Mouse (Mus musculus) hindbrain, embryonic 11.5 days (tissue): ENCODE data around the gene Cxcl17. TPM values are rescaled to one million over a fixed set of nuclear protein-coding genes. Genes with fewer than 3 reads are reported as not detected.

Experiments used
- ATAC-seq: fragments of 200-750 bp; cut with Nextera tagmentation; 2 replicates; pipeline ENCODE4 v1.8.0; 2017; ENCODE audit warnings: mild to moderate bottlenecking, moderate TSS enrichment, moderate library complexity; ENCODE audit not compliant: low FRiP score
- DNase-seq: peaks from one replicate; pipeline ENCODE4 v3.0.0-alpha.2; 2015; ENCODE audit warnings: low spot score
- H3K27ac ChIP-seq: fragments of 300-500 bp; sonication (generic); 2 replicates; pipeline ENCODE4 v1.5.1; 2014; ENCODE audit warnings: mild to moderate bottlenecking, low read depth, low read length
- H3K27me3 ChIP-seq: fragments of 300-500 bp; sonication (generic); 2 replicates; pipeline ENCODE4 v1.6.1; 2014; ENCODE audit warnings: mild to moderate bottlenecking, low read length, moderate library complexity, mixed read lengths; ENCODE audit not compliant: control insufficient read depth, insufficient read depth
- H3K36me3 ChIP-seq: fragments of 300-500 bp; sonication (generic); 2 replicates; pipeline ENCODE4 v1.6.1; 2014; ENCODE audit warnings: mild to moderate bottlenecking, low read length, moderate library complexity, mixed read lengths; ENCODE audit not compliant: control insufficient read depth, insufficient read depth
- H3K4me1 ChIP-seq: fragments of 300-500 bp; sonication (generic); replicated peaks from 2 replicates; pipeline ENCODE4 v1.6.1; 2014; ENCODE audit warnings: low read length, mixed read lengths; ENCODE audit not compliant: control insufficient read depth, insufficient read depth
- H3K4me2 ChIP-seq: fragments of 300-500 bp; sonication (generic); replicated peaks from 2 replicates; pipeline ENCODE4 v1.6.1; 2014; ENCODE audit warnings: mild to moderate bottlenecking, low read depth, low read length
- H3K4me3 ChIP-seq: fragments of 300-500 bp; sonication (generic); 2 replicates; pipeline ENCODE4 v1.5.1; 2014; ENCODE audit warnings: low read depth, low read length
- H3K9ac ChIP-seq: fragments of 300-500 bp; sonication (generic); 2 replicates; pipeline ENCODE4 v1.6.1; 2014; ENCODE audit warnings: low read depth, low read length
- H3K9me3 ChIP-seq: fragments of 300-500 bp; sonication (generic); 2 replicates; pipeline ENCODE4 v1.6.1; 2016; ENCODE audit warnings: low read length; ENCODE audit not compliant: control insufficient read depth
- WGBS: fragments of 180-500 bp; shearing (Covaris S2); extraction: QIAGEN DNeasy Blood & Tissue Kit; methylation state at CpG from one replicate; pipeline ENCODE4 v1.1.7; 2014; 5-methylcytosine and 5-hydroxymethylcytosine counted together
- polyA plus RNA-seq: library from polyadenylated mRNA; unstranded; fragments of >200 nt; fragmentation: Nextera tagmentation; extraction: Ambion mirVana; gene quantifications from 2 replicates; pipeline ENCODE4 v1.2.1, GENCODE M21; 2014

Cxcl17 gene
- polyA plus RNA-seq, 1 experiment from 2014 or later = not detected

GRCm38 (mm10) chr7:25381284-25381680 is 31.4 kb downstream of the Cxcl17 start:
- H3K27ac ChIP-seq = no peak overlapping the region
- no peak for ATAC-seq
- H3K4me2 ChIP-seq = no peak overlapping the region
- no peak overlapping the region for H3K9ac ChIP-seq
- H3K36me3 ChIP-seq = no peaks in the 10 kb centered on the region
- no peaks in the 10 kb centered on the region; the same call in 1 of the 2 replicates for H3K4me1 ChIP-seq
- no peak for DNase-seq
- 49% methylated on average over 3 of the region's 3 CpGs for whole genome bisulfite sequencing
- H3K4me3 ChIP-seq = no peak overlapping the region
- H3K27me3 ChIP-seq = peaks cover 2% of the 10 kb centered on the region; the same call in 1 of the 2 replicates
- H3K9me3 ChIP-seq = no peaks in the 10 kb centered on the region

GRCm38 (mm10) chr7:25380392-25381283 is 32.0 kb downstream of the Cxcl17 start:
- ATAC-seq = no peak
- WGBS = 63% methylated on average over 18 of the region's 18 CpGs
- no peaks in the 10 kb centered on the region; the same call in 1 of the 2 replicates for H3K4me1 ChIP-seq
- H3K27ac ChIP-seq = no peak overlapping the region
- H3K9ac ChIP-seq = no peak overlapping the region
- DNase-seq = no peak
- 0 out of 2 replicates have a peak overlapping the region, but pooled peaks have one; percentile 78 for H3K4me2 ChIP-seq
- H3K36me3 ChIP-seq = no peaks in the 10 kb centered on the region
- H3K4me3 ChIP-seq = no peak overlapping the region
- H3K27me3 ChIP-seq = peaks cover 2% of the 10 kb centered on the region; the same call in 1 of the 2 replicates
- no peaks in the 10 kb centered on the region for H3K9me3 ChIP-seq

- DNase-seq = peak; percentile 78
- no peaks in the 10 kb centered on the region for H3K36me3 ChIP-seq
- no peak overlapping the region for H3K27ac ChIP-seq
- H3K27me3 ChIP-seq = peaks cover 2% of the 10 kb centered on the region; the same call in 1 of the 2 replicates
- no peaks in the 10 kb centered on the region; the same call in 1 of the 2 replicates for H3K4me1 ChIP-seq
- H3K4me3 ChIP-seq = peak overlapping the region; percentile 35
- H3K9ac ChIP-seq = peak overlapping the region; percentile 45; the same call in 1 of the 2 replicates
- ATAC-seq = peak; percentile 58
- H3K9me3 ChIP-seq = no peaks in the 10 kb centered on the region
- H3K4me2 ChIP-seq = peak overlapping the region; percentile 78
- WGBS = 2% methylated on average over 30 of the region's 42 CpGs
Measured at GRCm38 (mm10) chr7:25379551-25380351, 32.9 kb downstream of the Cxcl17 start.

- Histone ChIP-seq H3K27ac (no peak overlapping the region), H3K36me3 (no peaks in the 10 kb centered on the region), H3K4me1 (no peaks in the 10 kb centered on the region; the same call in 1 of the 2 replicates), H3K4me3 (no peak overlapping the region), H3K9me3 (no peaks in the 10 kb centered on the region), H3K27me3 (peaks cover 2% of the 10 kb centered on the region; the same call in 1 of the 2 replicates), H3K9ac (no peak overlapping the region), H3K4me2 (no peak overlapping the region)
- ATAC-seq (no peak), DNase-seq (no peak)
- 86% methylated on average over 13 of the region's 13 CpGs for WGBS
Measured at GRCm38 (mm10) chr7:25378181-25379100, 34.2 kb downstream of the Cxcl17 start.

GRCm38 (mm10) chr7:25377100-25377700 is 35.5 kb downstream of the Cxcl17 start:
- H3K9ac ChIP-seq = no peak overlapping the region
- ATAC-seq = no peak
- H3K27me3 ChIP-seq = peaks cover 2% of the 10 kb centered on the region; the same call in 1 of the 2 replicates
- no peaks in the 10 kb centered on the region; the same call in 1 of the 2 replicates for H3K4me1 ChIP-seq
- no peak overlapping the region for H3K4me2 ChIP-seq
- WGBS = 49% methylated on average over 8 of the region's 8 CpGs
- no peak for DNase-seq
- H3K27ac ChIP-seq = no peak overlapping the region
- H3K4me3 ChIP-seq = peak overlapping the region; percentile 23
- no peaks in the 10 kb centered on the region for H3K36me3 ChIP-seq
- no peaks in the 10 kb centered on the region for H3K9me3 ChIP-seq

DNA sequence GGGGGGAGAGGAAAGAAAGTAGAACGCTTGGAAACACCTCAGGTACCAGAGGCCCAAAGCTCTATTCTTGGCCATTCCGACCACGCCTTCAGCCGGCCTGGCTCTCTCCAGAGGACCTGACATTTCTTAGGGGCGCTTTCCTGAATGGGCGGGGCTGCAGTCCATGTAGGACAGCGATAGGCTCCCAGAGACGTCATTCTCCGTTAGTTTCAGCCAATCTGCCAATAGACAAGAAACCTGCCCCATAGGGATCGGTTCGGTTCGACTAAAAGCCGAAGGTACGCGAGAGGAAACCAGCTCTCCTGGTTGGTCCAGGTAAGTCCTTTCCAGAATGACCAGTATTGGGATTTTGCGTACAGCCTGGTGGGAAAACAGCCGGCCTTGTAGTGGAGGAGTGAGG is 36.1 kb downstream of the Cxcl17 start:
- peak; percentile 32; the same call in 1 of the 2 replicates for ATAC-seq

GRCm38 (mm10) chr7:25372441-25372840 is 40.2 kb downstream of the Cxcl17 start:
- Histone ChIP-seq H3K9ac (no peak overlapping the region), H3K36me3 (no peaks in the 10 kb centered on the region), H3K27ac (no peak overlapping the region), H3K4me1 (no peaks in the 10 kb centered on the region), H3K9me3 (no peaks in the 10 kb centered on the region), H3K27me3 (peaks cover 18% of the 10 kb centered on the region), H3K4me2 (no peak overlapping the region), H3K4me3 (no peak overlapping the region)
- DNase-seq (no peak), ATAC-seq (no peak)
- WGBS = 90% methylated on average over 5 of the region's 5 CpGs

More for the DNA sequence above, 36.1 kb downstream of the Cxcl17 start:
- DNase-seq = peak; percentile 74
- Histone ChIP-seq H3K4me1 (no peaks in the 10 kb centered on the region; the same call in 1 of the 2 replicates), H3K27ac (no peak overlapping the region), H3K9me3 (no peaks in the 10 kb centered on the region), H3K36me3 (no peaks in the 10 kb centered on the region), H3K4me2 (peak overlapping the region; percentile 34), H3K4me3 (peak overlapping the region; percentile 23), H3K9ac (no peak overlapping the region), H3K27me3 (peaks cover 2% of the 10 kb centered on the region; the same call in 1 of the 2 replicates)
- 6% methylated on average over 17 of the region's 17 CpGs for WGBS
